Mouse (Mus musculus) ES-Bruce4 (cell line): ENCODE measurements around the gene Dctpp1. TPM values are rescaled to one million over a fixed set of nuclear protein-coding genes. Genes with fewer than 3 reads are reported as not detected.
A peak's percentile ranks its signal among the peaks of the same experiment; 100 is the strongest.

Source experiments
- H3K27ac ChIP-seq: 2 replicates; pipeline ENCODE4 v1.5.1; 2012; ENCODE audit warnings: low read length, inconsistent platforms; ENCODE audit not compliant: insufficient read depth
- H3K27me3 ChIP-seq: 2 replicates; pipeline ENCODE4 v1.6.1; 2012; ENCODE audit warnings: mild to moderate bottlenecking, low read length, inconsistent platforms; ENCODE audit not compliant: control insufficient read depth, poor library complexity, insufficient read depth, severe bottlenecking
- H3K36me3 ChIP-seq: 2 replicates; pipeline ENCODE4 v1.6.1; 2012; ENCODE audit warnings: inconsistent platforms, mild to moderate bottlenecking, low read length, moderate library complexity; ENCODE audit not compliant: control insufficient read depth, poor library complexity, insufficient read depth, severe bottlenecking
- H3K4me1 ChIP-seq: one replicate; pipeline ENCODE4 v1.8.1; 2011; ENCODE audit warnings: low read length; ENCODE audit not compliant: control insufficient read depth, insufficient read depth
- H3K4me3 ChIP-seq: 2 replicates; pipeline ENCODE4 v1.5.1; 2011; ENCODE audit warnings: low read depth, mild to moderate bottlenecking, low read length
- H3K9ac ChIP-seq: 2 replicates; pipeline ENCODE4 v1.6.1; 2012; ENCODE audit warnings: low read depth, mild to moderate bottlenecking, inconsistent platforms; ENCODE audit not compliant: poor library complexity, severe bottlenecking
- H3K9me3 ChIP-seq: replicated peaks from 2 replicates; pipeline ENCODE4 v1.6.1; 2012; ENCODE audit warnings: mild to moderate bottlenecking, low read length, inconsistent platforms; ENCODE audit not compliant: control insufficient read depth, poor library complexity, insufficient read depth, severe bottlenecking
- CTCF ChIP-seq: IDR thresholded peaks from one replicate; pipeline ENCODE4 v1.8.1; 2011; ENCODE audit warnings: low read depth, low read length
- EP300 ChIP-seq: IDR thresholded peaks from 2 replicates; pipeline ENCODE4 v1.6.1; 2011; ENCODE audit warnings: low read depth, low read length; ENCODE audit not compliant: insufficient read depth
- POLR2A ChIP-seq: IDR thresholded peaks from one replicate; pipeline ENCODE4 v1.8.1; 2011; ENCODE audit warnings: low read length; ENCODE audit not compliant: insufficient read depth
- polyA plus RNA-seq: library from polyadenylated mRNA; stranded (reverse); fragments of >200 nt; gene quantifications from 2 replicates; pipeline ENCODE4 v1.2.4, GENCODE M21; 2011; ENCODE audit warnings: low read depth; ENCODE audit not compliant: missing spikeins, insufficient read depth, insufficient read length

The Dctpp1 gene
- polyA plus RNA-seq, 1 experiment, result 135 TPM

DNA sequence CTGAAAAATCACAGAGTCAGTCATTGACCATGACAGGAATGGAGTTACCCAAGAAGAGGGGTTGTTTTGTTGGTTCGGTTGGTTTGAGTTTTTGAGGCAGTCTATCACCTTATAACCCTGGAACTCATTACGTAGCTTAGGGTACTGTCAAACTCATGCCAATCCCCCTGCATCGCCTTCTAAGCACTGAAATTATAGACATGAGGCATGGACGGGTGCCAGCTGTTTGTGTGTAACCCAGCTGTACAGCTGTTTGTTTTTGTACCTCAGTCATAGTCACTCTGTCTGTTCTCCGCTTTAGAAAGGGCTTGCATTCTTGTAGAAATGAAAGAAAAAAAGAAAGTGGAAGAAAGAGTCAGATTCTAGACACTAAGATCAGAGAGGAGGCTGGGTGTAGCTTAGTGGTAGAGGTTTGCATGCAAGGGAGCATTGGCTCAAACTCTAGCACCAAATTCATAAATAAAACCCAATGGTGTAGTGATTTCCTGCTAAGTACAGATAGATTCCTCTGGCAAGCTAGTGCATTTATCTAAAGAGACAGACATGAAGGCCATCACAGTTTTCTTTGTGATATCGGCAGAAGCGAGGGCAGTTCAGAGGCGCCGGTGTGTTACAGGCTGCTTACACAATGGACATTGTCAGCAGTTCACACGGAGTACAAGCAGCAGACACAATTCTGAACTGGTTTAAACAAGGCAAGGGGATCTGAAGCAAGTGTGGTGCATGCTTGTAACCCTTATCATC lies 1.9 kb upstream of the Dctpp1 start:
- TF ChIP-seq CTCF, result no peak
- no peak for TF ChIP-seq EP300
- no peak for TF ChIP-seq POLR2A
- H3K36me3 ChIP-seq, result peaks cover 10% of the 10 kb centered on the region; the same call in 1 of the 2 replicates
- H3K9me3 ChIP-seq, result no peaks in the 10 kb centered on the region
- no peaks in the 10 kb centered on the region for H3K27me3 ChIP-seq
- H3K4me1 ChIP-seq, result no peaks in the 10 kb centered on the region
- H3K4me3 ChIP-seq, result no peak overlapping the region
- H3K9ac ChIP-seq, result no peak overlapping the region
- no peak overlapping the region for H3K27ac ChIP-seq

DNA sequence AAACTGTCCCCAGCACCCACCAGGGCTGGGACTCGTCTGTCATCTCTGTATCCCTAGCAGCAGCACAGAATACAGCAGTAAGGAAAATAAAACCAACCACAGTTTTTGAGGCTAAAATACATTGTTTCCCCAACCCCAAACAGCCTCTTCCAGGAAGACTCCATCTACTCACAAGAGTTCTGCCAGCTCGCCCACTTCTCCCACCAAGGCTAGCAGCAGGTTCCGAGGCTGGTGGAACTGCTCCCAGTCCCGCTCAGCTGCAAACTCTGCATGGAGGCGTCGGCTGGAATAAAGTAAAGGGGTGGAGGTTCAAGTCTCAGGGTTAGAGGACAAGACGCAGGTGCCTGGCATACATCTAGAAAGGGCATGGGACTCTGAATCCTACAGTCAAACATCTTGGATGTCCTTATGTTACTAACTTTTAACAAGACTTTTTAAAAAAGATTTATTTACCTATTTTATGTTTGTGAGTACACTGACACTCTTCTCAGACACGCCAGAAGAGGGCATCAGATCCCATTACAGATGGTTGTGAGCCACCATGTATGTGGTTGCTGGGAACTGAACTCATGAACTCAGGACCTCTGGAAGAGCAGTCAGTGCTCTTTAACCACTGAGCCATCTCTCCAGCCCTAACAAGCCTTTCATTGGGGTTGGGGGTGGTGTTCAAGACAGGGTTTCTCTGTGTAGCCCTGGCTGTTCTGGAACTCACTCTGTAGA lies 1.2 kb downstream of the Dctpp1 start:
- no peak overlapping the region for H3K27ac ChIP-seq
- TF ChIP-seq POLR2A, result no peak
- TF ChIP-seq EP300, result no peak
- TF ChIP-seq CTCF, result no peak
- peaks cover 23% of the 10 kb centered on the region for H3K36me3 ChIP-seq

DNA sequence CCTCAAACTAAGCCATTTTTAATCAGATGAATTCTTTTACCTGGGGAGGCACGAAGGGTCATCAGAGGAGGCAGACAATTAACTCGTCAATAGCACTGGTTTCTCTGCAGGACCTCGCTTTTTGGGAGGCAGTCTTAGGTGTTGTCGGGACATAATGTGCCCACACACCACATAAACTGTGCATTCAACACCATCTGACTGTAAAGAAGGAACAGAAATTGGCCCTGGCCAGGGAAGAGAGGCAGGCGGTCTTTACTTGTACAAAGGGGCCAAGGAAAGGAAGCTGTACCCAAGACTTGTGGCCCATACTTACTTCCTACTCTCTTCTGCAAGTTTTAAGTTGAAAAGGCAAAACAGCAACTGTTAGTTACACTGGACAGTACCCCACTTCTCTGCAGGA lies 4.0 kb downstream of the Dctpp1 start:
- H3K36me3 ChIP-seq, result peaks cover 23% of the 10 kb centered on the region
- no peak overlapping the region for H3K4me3 ChIP-seq
- peaks cover 2% of the 10 kb centered on the region for H3K4me1 ChIP-seq
- no peaks in the 10 kb centered on the region for H3K9me3 ChIP-seq
- H3K27ac ChIP-seq, result no peak overlapping the region
- no peak overlapping the region for H3K9ac ChIP-seq
- TF ChIP-seq EP300 (no peak), POLR2A (no peak), CTCF (no peak)
- no peaks in the 10 kb centered on the region for H3K27me3 ChIP-seq

More for the DNA sequence above, 1.2 kb downstream of the Dctpp1 start:
- peak overlapping the region; percentile 88 for H3K9ac ChIP-seq
- H3K27me3 ChIP-seq, result no peaks in the 10 kb centered on the region
- peak overlapping the region; percentile 92 for H3K4me3 ChIP-seq
- H3K4me1 ChIP-seq, result peaks cover 2% of the 10 kb centered on the region
- no peaks in the 10 kb centered on the region for H3K9me3 ChIP-seq

DNA sequence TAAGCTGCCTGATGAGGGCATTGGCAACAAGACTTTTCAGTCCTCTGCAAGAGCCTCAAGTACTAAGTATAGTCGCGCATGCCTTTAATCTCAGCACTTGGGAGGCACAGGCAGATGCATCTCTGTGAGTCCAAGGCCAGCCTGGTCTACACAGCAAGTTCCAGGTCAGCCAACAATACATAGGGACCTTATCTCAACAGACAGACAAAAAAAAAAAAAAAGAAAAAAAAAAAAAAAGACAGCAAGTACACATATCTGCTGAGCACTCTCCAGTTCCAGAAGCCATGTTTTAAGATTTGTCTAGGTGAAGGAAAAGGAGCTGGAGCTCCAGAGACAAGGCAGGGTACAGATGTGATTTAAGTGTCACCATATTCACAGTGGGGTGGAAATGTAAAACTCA lies 4.5 kb downstream of the Dctpp1 start:
- Histone ChIP-seq H3K36me3 (peaks cover 23% of the 10 kb centered on the region), H3K4me1 (peaks cover 2% of the 10 kb centered on the region), H3K9ac (no peak overlapping the region), H3K27me3 (no peaks in the 10 kb centered on the region), H3K9me3 (no peaks in the 10 kb centered on the region), H3K4me3 (no peak overlapping the region), H3K27ac (no peak overlapping the region)
- no peak for TF ChIP-seq POLR2A
- TF ChIP-seq CTCF, result no peak
- no peak for TF ChIP-seq EP300

DNA sequence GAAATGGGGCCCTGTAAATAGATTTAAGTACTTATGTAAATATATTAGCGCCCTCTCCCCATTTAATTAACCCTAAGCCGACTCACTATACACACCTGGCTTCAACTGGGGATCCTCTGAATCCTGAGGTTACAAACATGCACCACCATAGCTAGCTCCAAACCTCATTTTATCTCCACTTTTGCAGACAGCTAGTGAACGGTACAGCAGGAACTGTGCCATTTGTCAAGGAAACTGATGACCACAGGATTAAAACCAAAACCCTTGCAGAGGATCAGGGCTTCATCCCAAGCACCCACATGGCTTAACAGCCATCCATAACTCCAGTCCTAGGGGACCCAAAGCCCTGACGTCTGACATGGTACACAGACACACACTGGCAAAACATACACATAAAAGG lies 5.5 kb downstream of the Dctpp1 start:
- H3K4me3 ChIP-seq, result peak overlapping the region; percentile 70
- H3K4me1 ChIP-seq, result peaks cover 2% of the 10 kb centered on the region
- peaks cover 23% of the 10 kb centered on the region for H3K36me3 ChIP-seq
- H3K9ac ChIP-seq, result peak overlapping the region; percentile 52
- H3K27me3 ChIP-seq, result no peaks in the 10 kb centered on the region
- TF ChIP-seq POLR2A, result no peak
- TF ChIP-seq EP300, result no peak
- no peak for TF ChIP-seq CTCF
- H3K9me3 ChIP-seq, result no peaks in the 10 kb centered on the region
- peak overlapping the region; percentile 70 for H3K27ac ChIP-seq
